Mouse (Mus musculus) cortical plate, adult 2 months (tissue): ENCODE data around the gene Cttnbp2.

Experiments used
- CTCF ChIP-seq: fragments of 200-500 bp; IDR thresholded peaks from 2 replicates; pipeline ENCODE4 v1.5.1; 2011; ENCODE audit warnings: mild to moderate bottlenecking, control low read depth, low read length; ENCODE audit not compliant: insufficient read depth; ENCODE audit errors: extremely low read depth
- POLR2A ChIP-seq: fragments of 200-500 bp; IDR thresholded peaks from 2 replicates; pipeline ENCODE4 v1.6.1; 2011; ENCODE audit warnings: mild to moderate bottlenecking, low read length, control low read depth; ENCODE audit not compliant: insufficient read depth; ENCODE audit errors: extremely low read depth

DNA sequence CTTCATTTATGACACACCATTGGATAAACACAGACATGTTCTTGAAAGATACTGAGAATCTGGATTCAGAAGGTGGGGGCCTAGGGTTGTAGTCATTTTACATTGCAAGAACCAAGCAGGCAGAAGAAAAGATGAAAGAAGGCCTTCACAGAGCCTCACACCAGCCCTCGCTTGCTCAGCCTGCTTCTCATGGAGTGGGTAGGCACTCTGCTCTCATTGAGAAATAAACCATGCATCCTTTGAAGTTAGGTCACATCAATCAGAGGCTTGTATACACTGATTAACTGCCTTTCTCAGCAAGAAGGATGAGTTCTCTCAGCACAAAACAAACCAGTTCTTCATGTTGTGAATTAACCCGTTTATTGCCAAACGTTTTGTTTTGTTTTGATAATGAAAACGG lies 25.8 kb upstream of the Cttnbp2 start:
- TF ChIP-seq CTCF: no peak
- TF ChIP-seq POLR2A: no peak
